Mouse (Mus musculus) neural tube, embryonic 15.5 days (tissue): Measurements from ENCODE around the gene Clec12a. TPM values are rescaled to one million over a fixed set of nuclear protein-coding genes. Genes with fewer than 3 reads are reported as not detected.

Source experiments
- ATAC-seq: fragments of 200-750 bp; cut with Nextera tagmentation; 2 replicates; pipeline ENCODE4 v1.8.0; 2017; ENCODE audit warnings: mild to moderate bottlenecking, moderate TSS enrichment, moderate library complexity; ENCODE audit not compliant: low FRiP score
- H3K27ac ChIP-seq: fragments of 300-500 bp; sonication (generic); replicated peaks from 2 replicates; pipeline ENCODE4 v1.5.1; 2015; ENCODE audit warnings: mild to moderate bottlenecking, inconsistent platforms
- H3K27me3 ChIP-seq: fragments of 300-500 bp; sonication (generic); replicated peaks from 2 replicates; pipeline ENCODE4 v1.6.1; 2015; ENCODE audit warnings: inconsistent platforms
- H3K36me3 ChIP-seq: fragments of 300-500 bp; sonication (generic); 2 replicates; pipeline ENCODE4 v1.6.1; 2015; ENCODE audit warnings: inconsistent platforms
- H3K4me1 ChIP-seq: fragments of 300-500 bp; sonication (generic); 2 replicates; pipeline ENCODE4 v1.6.1; 2015; ENCODE audit warnings: inconsistent platforms
- H3K4me2 ChIP-seq: fragments of 300-500 bp; sonication (generic); 2 replicates; pipeline ENCODE4 v1.6.1; 2015; ENCODE audit warnings: inconsistent platforms, mild to moderate bottlenecking, moderate library complexity
- H3K4me3 ChIP-seq: fragments of 300-500 bp; sonication (generic); replicated peaks from 2 replicates; pipeline ENCODE4 v1.5.1; 2015; ENCODE audit warnings: mild to moderate bottlenecking, inconsistent platforms
- H3K9ac ChIP-seq: fragments of 300-500 bp; sonication (generic); replicated peaks from 2 replicates; pipeline ENCODE4 v1.6.1; 2015; ENCODE audit warnings: mild to moderate bottlenecking, inconsistent platforms
- H3K9me3 ChIP-seq: fragments of 300-500 bp; sonication (generic); replicated peaks from 2 replicates; pipeline ENCODE4 v1.6.1; 2016; ENCODE audit warnings: inconsistent platforms
- WGBS: fragments of 180-500 bp; shearing (Covaris S2); methylation state at CpG from one replicate; pipeline ENCODE4 v1.1.7; 2015; ENCODE audit warnings: mixed read lengths; 5-methylcytosine and 5-hydroxymethylcytosine counted together
- polyA plus RNA-seq: library from polyadenylated mRNA; unstranded; fragments of >200 nt; fragmentation: Nextera tagmentation; extraction: Ambion mirVana; gene quantifications from 2 replicates; pipeline ENCODE4 v1.2.1, GENCODE M21; 2015

Clec12a gene
- polyA plus RNA-seq, 1 experiment from 2014 or later, result 0.35 TPM

GRCm38 (mm10) chr6:129381736-129382135 lies 39.2 kb downstream of the Clec12a start:
- H3K9me3 ChIP-seq, result no peaks in the 10 kb centered on the region
- ATAC-seq, result no peak
- H3K36me3 ChIP-seq, result no peaks in the 10 kb centered on the region
- H3K4me3 ChIP-seq, result no peak overlapping the region
- H3K4me1 ChIP-seq, result no peaks in the 10 kb centered on the region
- WGBS, result 83% methylated on average over 1 of the region's 1 CpGs
- no peak overlapping the region for H3K4me2 ChIP-seq
- no peak overlapping the region for H3K27ac ChIP-seq
- H3K9ac ChIP-seq, result no peak overlapping the region
- no peaks in the 10 kb centered on the region for H3K27me3 ChIP-seq

- Histone ChIP-seq H3K27ac (no peak overlapping the region), H3K9ac (no peak overlapping the region), H3K9me3 (no peaks in the 10 kb centered on the region), H3K4me2 (no peak overlapping the region), H3K4me1 (no peaks in the 10 kb centered on the region), H3K27me3 (no peaks in the 10 kb centered on the region), H3K4me3 (no peak overlapping the region), H3K36me3 (no peaks in the 10 kb centered on the region)
- 75% methylated on average over 3 of the region's 3 CpGs for WGBS
- no peak for ATAC-seq
These were observed 41.0 kb downstream of the Clec12a start for GRCm38 (mm10) chr6:129383466-129383865.

- H3K9me3 ChIP-seq, result no peaks in the 10 kb centered on the region
- no peaks in the 10 kb centered on the region for H3K27me3 ChIP-seq
- ATAC-seq, result no peak
- no peaks in the 10 kb centered on the region for H3K4me1 ChIP-seq
- H3K4me3 ChIP-seq, result no peak overlapping the region
- no peak overlapping the region for H3K9ac ChIP-seq
- H3K4me2 ChIP-seq, result no peak overlapping the region
- WGBS, result 36% methylated on average over 4 of the region's 4 CpGs
- H3K36me3 ChIP-seq, result no peaks in the 10 kb centered on the region
- H3K27ac ChIP-seq, result no peak overlapping the region
These were observed 42.5 kb downstream of the Clec12a start for GRCm38 (mm10) chr6:129385000-129385399.

GRCm38 (mm10) chr6:129385774-129386173 lies 43.3 kb downstream of the Clec12a start, which contains the start of gene Clec12b:
Gene Clec12b (minus strand): TSS chr6:129385874.
- no peaks in the 10 kb centered on the region for H3K9me3 ChIP-seq
- H3K9ac ChIP-seq, result no peak within 1 kb of the TSS
- H3K4me1 ChIP-seq, result no peaks in the 10 kb centered on the region
- no peak for ATAC-seq
- WGBS, result 61% methylated on average over 2 of the region's 2 CpGs
- no peak within 1 kb of the TSS for H3K4me3 ChIP-seq
- no peak within 1 kb of the TSS for H3K4me2 ChIP-seq
- H3K27me3 ChIP-seq, result no peaks in the 10 kb centered on the region
- H3K27ac ChIP-seq, result no peak within 1 kb of the TSS
- no peaks in the 10 kb centered on the region for H3K36me3 ChIP-seq

- peak; percentile 53 for ATAC-seq
- 33% methylated on average over 2 of the region's 2 CpGs for WGBS
These were observed 50.7 kb downstream of the Clec12a start for GRCm38 (mm10) chr6:129393087-129393720.

GRCm38 (mm10) chr6:129393732-129394131 lies 51.2 kb downstream of the Clec12a start:
- 86% methylated on average over 6 of the region's 6 CpGs for WGBS
- Histone ChIP-seq H3K27ac (no peak overlapping the region), H3K27me3 (no peaks in the 10 kb centered on the region), H3K4me3 (no peak overlapping the region), H3K9ac (no peak overlapping the region), H3K9me3 (no peaks in the 10 kb centered on the region), H3K4me1 (no peaks in the 10 kb centered on the region), H3K36me3 (no peaks in the 10 kb centered on the region), H3K4me2 (no peak overlapping the region)
- no peak for ATAC-seq

More at GRCm38 (mm10) chr6:129393087-129393720, 50.7 kb downstream of the Clec12a start:
- H3K4me2 ChIP-seq, result no peak overlapping the region
- H3K36me3 ChIP-seq, result no peaks in the 10 kb centered on the region
- H3K4me3 ChIP-seq, result no peak overlapping the region
- H3K4me1 ChIP-seq, result no peaks in the 10 kb centered on the region
- H3K27me3 ChIP-seq, result no peaks in the 10 kb centered on the region
- no peaks in the 10 kb centered on the region for H3K9me3 ChIP-seq
- H3K27ac ChIP-seq, result no peak overlapping the region
- no peak overlapping the region for H3K9ac ChIP-seq

GRCm38 (mm10) chr6:129396997-129397396 lies 54.5 kb downstream of the Clec12a start, which contains the start of gene Clec1b:
Gene Clec1b (plus strand): TSS chr6:129397297.
- Histone ChIP-seq H3K27ac (no peak within 1 kb of the TSS), H3K4me3 (no peak within 1 kb of the TSS), H3K4me1 (no peaks in the 10 kb centered on the region), H3K36me3 (no peaks in the 10 kb centered on the region), H3K27me3 (no peaks in the 10 kb centered on the region), H3K4me2 (no peak within 1 kb of the TSS), H3K9ac (no peak within 1 kb of the TSS), H3K9me3 (no peaks in the 10 kb centered on the region)
- no peak for ATAC-seq
- WGBS, result 92% methylated on average over 8 of the region's 8 CpGs

GRCm38 (mm10) chr6:129399945-129400344 lies 57.5 kb downstream of the Clec12a start:
- 61% methylated on average over 6 of the region's 6 CpGs for WGBS
- Histone ChIP-seq H3K4me1 (no peaks in the 10 kb centered on the region), H3K4me2 (no peak overlapping the region), H3K36me3 (no peaks in the 10 kb centered on the region), H3K27ac (no peak overlapping the region), H3K9me3 (no peaks in the 10 kb centered on the region), H3K4me3 (no peak overlapping the region), H3K27me3 (no peaks in the 10 kb centered on the region), H3K9ac (no peak overlapping the region)
- ATAC-seq, result no peak

- no peak overlapping the region for H3K9ac ChIP-seq
- no peaks in the 10 kb centered on the region for H3K9me3 ChIP-seq
- 91% methylated on average over 2 of the region's 2 CpGs for WGBS
- H3K4me1 ChIP-seq, result no peaks in the 10 kb centered on the region
- H3K27ac ChIP-seq, result no peak overlapping the region
- no peak for ATAC-seq
- no peaks in the 10 kb centered on the region for H3K27me3 ChIP-seq
- H3K4me3 ChIP-seq, result no peak overlapping the region
- H3K4me2 ChIP-seq, result no peak overlapping the region
- no peaks in the 10 kb centered on the region for H3K36me3 ChIP-seq
These were observed 59.9 kb downstream of the Clec12a start for GRCm38 (mm10) chr6:129402404-129402803.

GRCm38 (mm10) chr6:129403391-129403790 lies 60.9 kb downstream of the Clec12a start:
- no peak for ATAC-seq

GRCm38 (mm10) chr6:129405999-129406398 lies 63.5 kb downstream of the Clec12a start:
- no peak for ATAC-seq
- Histone ChIP-seq H3K27ac (no peak overlapping the region), H3K36me3 (no peaks in the 10 kb centered on the region), H3K4me3 (no peak overlapping the region), H3K9ac (no peak overlapping the region), H3K4me2 (no peak overlapping the region), H3K27me3 (no peaks in the 10 kb centered on the region), H3K9me3 (no peaks in the 10 kb centered on the region), H3K4me1 (no peaks in the 10 kb centered on the region)

More at GRCm38 (mm10) chr6:129403391-129403790, 60.9 kb downstream of the Clec12a start:
- Histone ChIP-seq H3K36me3 (no peaks in the 10 kb centered on the region), H3K9me3 (no peaks in the 10 kb centered on the region), H3K27ac (no peak overlapping the region), H3K4me2 (no peak overlapping the region), H3K9ac (no peak overlapping the region), H3K27me3 (no peaks in the 10 kb centered on the region), H3K4me1 (no peaks in the 10 kb centered on the region), H3K4me3 (no peak overlapping the region)
- WGBS, result 87% methylated on average over 6 of the region's 6 CpGs

GRCm38 (mm10) chr6:129407324-129407723 lies 64.8 kb downstream of the Clec12a start:
- no peaks in the 10 kb centered on the region for H3K4me1 ChIP-seq
- WGBS, result 56% methylated on average over 2 of the region's 2 CpGs
- no peak overlapping the region for H3K9ac ChIP-seq
- H3K9me3 ChIP-seq, result no peaks in the 10 kb centered on the region
- H3K4me3 ChIP-seq, result no peak overlapping the region
- H3K27me3 ChIP-seq, result no peaks in the 10 kb centered on the region
- H3K4me2 ChIP-seq, result no peak overlapping the region
- no peaks in the 10 kb centered on the region for H3K36me3 ChIP-seq
- ATAC-seq, result no peak
- no peak overlapping the region for H3K27ac ChIP-seq
